Mouse (Mus musculus): Measurements from ENCODE around the gene Tm9sf1. TPM values are rescaled to one million over a fixed set of nuclear protein-coding genes. Genes with fewer than 3 reads are reported as not detected.

Gene Tm9sf1
- polyA plus RNA-seq, 1 experiment, result 38.5 TPM

DNA sequence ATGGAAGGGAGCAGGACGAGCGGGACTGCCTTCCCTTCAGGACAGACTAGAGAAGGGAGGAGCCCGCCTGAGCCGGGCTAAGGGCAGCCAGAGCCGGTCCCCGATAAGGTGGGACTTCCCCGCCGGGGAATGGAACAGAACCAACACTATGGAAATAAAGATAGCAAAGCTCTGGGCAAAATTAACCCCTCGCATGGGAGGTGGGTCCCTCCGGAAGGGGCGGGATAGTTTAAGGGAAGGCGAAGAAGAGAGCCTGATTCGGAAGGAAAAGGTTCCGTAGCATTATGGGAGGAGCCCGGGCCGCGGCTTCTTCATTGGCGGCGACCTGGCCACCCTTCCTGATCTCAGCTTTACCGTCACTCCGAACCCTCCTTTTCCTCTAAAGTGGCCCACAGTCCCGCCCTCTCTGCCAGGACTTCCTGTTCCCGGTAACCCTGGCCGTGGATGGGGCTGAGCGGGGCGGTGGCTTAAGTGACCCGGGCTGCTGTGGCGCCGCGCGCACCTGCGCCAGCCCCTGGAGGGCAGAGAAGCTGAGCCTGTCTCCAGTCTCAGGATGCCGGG, 52.2 kb downstream of the Tm9sf1 start, which contains the start of gene Rnf31:
Rnf31 (plus strand) TSS at position 378 of the 561 bp plus-strand sequence.
- DNase-seq (ENCODE audit: extremely low spot score in 1 of 2, low spot score in 1 of 2), result peak; percentile 94 to 96

GRCm38 (mm10) chr14:55590748-55591330, 52.8 kb downstream of the Tm9sf1 start, which contains the start of gene Psme2:
TSS of gene Psme2 (minus strand) at chr14:55591113.
- DNase-seq (ENCODE audit: extremely low spot score in 1 of 2, low spot score in 1 of 2), result peak; percentile 93 to 94

GRCm38 (mm10) chr14:55589771-55590448, 53.7 kb downstream of the Tm9sf1 start:
- DNase-seq (ENCODE audit: extremely low spot score in 1 of 2, low spot score in 1 of 2), result no peak

DNA sequence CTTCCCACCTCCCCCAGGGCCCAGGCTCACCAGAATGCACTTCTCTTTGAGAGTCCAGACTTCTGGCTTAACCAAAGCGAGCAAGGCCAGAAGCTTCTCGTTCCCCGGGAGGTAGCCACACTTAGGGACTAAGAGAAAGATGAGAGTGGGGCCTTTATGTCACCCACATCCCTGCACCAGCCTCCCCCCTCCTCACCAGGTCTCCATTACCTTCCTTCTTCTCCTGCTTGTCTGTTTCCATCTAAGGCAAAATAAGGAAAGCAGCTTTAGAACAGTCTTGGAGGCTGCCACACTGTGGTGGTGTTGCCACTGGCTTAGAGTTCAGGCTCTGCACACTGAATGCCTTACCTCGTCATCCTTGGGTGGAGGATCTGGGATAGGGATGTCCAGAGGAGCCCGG, 54.3 kb downstream of the Tm9sf1 start:
- DNase-seq (ENCODE audit: extremely low spot score in 1 of 2, low spot score in 1 of 2), result no peak

- DNase-seq (ENCODE audit: extremely low spot score in 1 of 2, low spot score in 1 of 2), result no peak
Measured at GRCm38 (mm10) chr14:55586149-55586548, 57.5 kb downstream of the Tm9sf1 start.

Other genes starting within 250 kb of the Tm9sf1 start
- gene Dhrs4, start 165.0 kb downstream of the Tm9sf1 start, polyA plus RNA-seq (2012; rRNA removed), result 17.1 and 17.6 TPM in 2 replicates
- 69.2 and 72.1 TPM in 2 replicates for gene Carmil3, start 153.2 kb downstream of the Tm9sf1 start, polyA plus RNA-seq (2012; rRNA removed)
- gene Cpne6, start 133.4 kb downstream of the Tm9sf1 start, polyA plus RNA-seq (2012; rRNA removed), result 512 and 532 TPM in 2 replicates
- 0.69 and 0.82 TPM in 2 replicates for gene Nrl, start 118.8 kb downstream of the Tm9sf1 start, polyA plus RNA-seq (2012; rRNA removed)
- gene Pck2, start 103.5 kb downstream of the Tm9sf1 start, polyA plus RNA-seq (2012; rRNA removed), result 30.5 and 36.9 TPM in 2 replicates
- 107 and 128 TPM in 2 replicates for gene Dcaf11, start 83.8 kb downstream of the Tm9sf1 start, polyA plus RNA-seq (2012; rRNA removed)
- 1.3 and 1.7 TPM in 2 replicates for gene A730061H03Rik, start 83.4 kb downstream of the Tm9sf1 start, polyA plus RNA-seq (2012; rRNA removed)
- gene Fitm1, start 68.2 kb downstream of the Tm9sf1 start, polyA plus RNA-seq (2012; rRNA removed), result 0.11 TPM in 1 of 2 replicates, not detected in the other
- 62.6 and 82.8 TPM in 2 replicates for gene Psme1, start 65.7 kb downstream of the Tm9sf1 start, polyA plus RNA-seq (2012; rRNA removed)
- 56.3 and 58.2 TPM in 2 replicates for gene Emc9, start 58.5 kb downstream of the Tm9sf1 start, polyA plus RNA-seq (2012; rRNA removed)
- gene Psme2, start 52.7 kb downstream of the Tm9sf1 start, polyA plus RNA-seq (2012; rRNA removed), result 43.2 and 46.9 TPM in 2 replicates
- 24.2 TPM in 2 replicates for gene Rnf31, start 52.1 kb downstream of the Tm9sf1 start, polyA plus RNA-seq (2012; rRNA removed)
- gene Irf9, start 40.2 kb downstream of the Tm9sf1 start, polyA plus RNA-seq (2012; rRNA removed), result 19.1 and 22.9 TPM in 2 replicates
- 17.2 and 22.6 TPM in 2 replicates for gene Rec8, start 25.8 kb downstream of the Tm9sf1 start, polyA plus RNA-seq (2012; rRNA removed)
- gene Ipo4, start 7.8 kb downstream of the Tm9sf1 start, polyA plus RNA-seq (2012; rRNA removed), result 139 and 152 TPM in 2 replicates
- gene Gm49378, start 5.9 kb downstream of the Tm9sf1 start, polyA plus RNA-seq (2012; rRNA removed), result 4.3 and 6.2 TPM in 2 replicates
- 0.78 and 1.2 TPM in 2 replicates for gene Tssk4, start 6.4 kb upstream of the Tm9sf1 start, polyA plus RNA-seq (2012; rRNA removed)
- gene Mdp1, start 16.7 kb upstream of the Tm9sf1 start, polyA plus RNA-seq (2012; rRNA removed), result 46.0 and 46.7 TPM in 2 replicates
- gene Gmpr2, start 28.1 kb upstream of the Tm9sf1 start, polyA plus RNA-seq (2012; rRNA removed), result 30.6 and 33.0 TPM in 2 replicates
- gene Nedd8, start 28.3 kb upstream of the Tm9sf1 start, polyA plus RNA-seq (2012; rRNA removed), result 351 and 383 TPM in 2 replicates
- gene Tinf2, start 38.0 kb upstream of the Tm9sf1 start, polyA plus RNA-seq (2012; rRNA removed), result 19.2 and 21.7 TPM in 2 replicates
- 0.14 and 0.21 TPM in 2 replicates for gene Tgm1, start 70.1 kb upstream of the Tm9sf1 start, polyA plus RNA-seq (2012; rRNA removed)
- gene Rabggta, start 78.5 kb upstream of the Tm9sf1 start, polyA plus RNA-seq (2012; rRNA removed), result 60.7 and 64.3 TPM in 2 replicates
- gene Dhrs1, start 101.9 kb upstream of the Tm9sf1 start, polyA plus RNA-seq (2012; rRNA removed), result 111 and 119 TPM in 2 replicates
- 8.9 and 9.0 TPM in 2 replicates for gene Nop9, start 101.9 kb upstream of the Tm9sf1 start, polyA plus RNA-seq (2012; rRNA removed)
- gene Cideb, start 114.7 kb upstream of the Tm9sf1 start, polyA plus RNA-seq (2012; rRNA removed), result 15.6 and 18.7 TPM in 2 replicates
- 0.18 and 0.19 TPM in 2 replicates for gene Ltb4r2, start 117.6 kb upstream of the Tm9sf1 start, polyA plus RNA-seq (2012; rRNA removed)
- gene Ltb4r1, start 122.2 kb upstream of the Tm9sf1 start, polyA plus RNA-seq (2012; rRNA removed), result 0.11 and 0.14 TPM in 2 replicates
- 4.0 and 4.3 TPM in 2 replicates for gene Adcy4, start 140.3 kb upstream of the Tm9sf1 start, polyA plus RNA-seq (2012; rRNA removed)
- gene Ripk3, start 145.1 kb upstream of the Tm9sf1 start, polyA plus RNA-seq (2012; rRNA removed), result 0.67 and 0.68 TPM in 2 replicates
- 1.5 and 2.7 TPM in 2 replicates for gene Nfatc4, start 179.3 kb upstream of the Tm9sf1 start, polyA plus RNA-seq (2012; rRNA removed)
- 3.8 and 4.3 TPM in 2 replicates for gene Nynrin, start 210.2 kb upstream of the Tm9sf1 start, polyA plus RNA-seq (2012; rRNA removed)
- 0.25 and 0.26 TPM in 2 replicates for gene Cbln3, start 240.6 kb upstream of the Tm9sf1 start, polyA plus RNA-seq (2012; rRNA removed)
- gene Khnyn, start 241.1 kb upstream of the Tm9sf1 start, polyA plus RNA-seq (2012; rRNA removed), result 10.3 and 12.2 TPM in 2 replicates

All from frontal cortex, adult 2 months (tissue).